Mouse (Mus musculus): ENCODE data around the gene Acsf2. TPM values are rescaled to one million over a fixed set of nuclear protein-coding genes. Genes with fewer than 3 reads are reported as not detected.

The Acsf2 gene
- total RNA-seq, 2 experiments from 2014 or later = 2.5 to 18.6 TPM

DNA sequence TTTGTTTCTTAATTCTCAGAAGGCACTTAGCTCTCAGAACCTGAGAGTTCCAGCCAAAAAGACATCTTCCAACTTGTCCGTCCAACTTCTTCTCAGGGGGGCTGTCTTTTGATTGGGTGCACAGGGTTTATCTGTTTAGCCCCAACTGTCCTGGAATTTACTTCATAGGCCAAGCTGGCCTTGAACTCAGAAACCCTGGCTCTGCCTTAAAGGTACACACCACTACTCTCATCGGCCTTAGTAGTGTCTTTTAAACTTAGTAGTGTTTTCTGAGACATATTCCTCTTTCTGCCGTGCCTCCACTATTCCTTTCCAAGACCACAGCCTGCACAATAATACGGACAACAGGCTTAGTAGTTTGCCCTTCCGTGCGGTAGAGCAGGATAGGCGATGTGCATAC lies 1.2 kb downstream of the Acsf2 start:
- no peak for ATAC-seq (replicated peaks; ENCODE audit: poor library complexity)

DNA sequence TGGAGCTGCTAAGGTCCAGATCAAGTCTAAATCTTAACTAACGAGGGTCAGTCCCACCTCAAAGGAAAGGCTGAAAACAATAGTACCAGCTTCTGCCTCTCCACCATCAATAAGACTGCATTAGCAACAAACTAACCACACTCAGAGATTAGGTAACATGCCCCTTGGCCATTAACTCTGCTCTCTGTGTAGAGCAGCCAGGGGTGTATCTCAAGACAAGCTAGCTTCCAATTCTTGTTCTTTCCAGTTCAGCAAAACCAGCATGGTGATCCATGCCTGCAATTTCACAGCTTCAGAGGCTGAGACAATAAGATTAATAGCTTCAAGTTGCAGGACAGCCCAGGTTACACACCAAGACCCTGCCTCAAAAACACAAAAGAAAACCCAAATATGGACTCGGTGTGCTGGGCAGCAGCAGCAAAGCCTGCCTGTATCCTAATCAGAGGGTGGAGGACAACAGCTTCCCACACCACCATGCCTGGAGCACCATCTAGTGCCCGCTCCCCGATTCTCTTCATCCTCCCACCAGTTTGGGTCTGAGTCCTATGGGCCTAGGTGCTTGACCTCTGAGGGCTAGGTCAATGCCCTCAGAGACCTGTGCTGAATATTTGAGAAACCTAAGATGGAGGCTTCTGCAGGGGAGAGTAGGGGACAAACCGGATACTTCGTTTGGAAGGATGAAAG lies 3.1 kb downstream of the Acsf2 start:
- no peak for ATAC-seq (replicated peaks; ENCODE audit: poor library complexity)

DNA sequence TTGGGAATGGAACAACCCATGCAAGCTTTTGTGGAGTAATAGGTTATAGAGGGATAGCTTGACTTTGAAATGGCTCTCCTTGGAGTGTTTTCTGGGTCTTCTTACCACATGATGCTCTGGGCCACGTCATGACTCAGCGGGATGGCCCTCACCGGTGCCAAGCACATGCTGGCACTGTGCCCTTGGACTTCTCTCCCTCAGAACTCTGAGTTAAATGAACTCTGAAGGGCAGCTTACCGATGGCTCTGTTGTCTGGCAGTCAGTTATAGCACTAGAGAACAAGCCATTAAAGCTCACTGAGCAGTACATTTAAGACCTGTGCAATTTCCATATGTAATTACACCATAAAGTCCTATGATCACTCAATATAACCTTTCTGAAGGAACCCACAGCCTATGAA lies 4.4 kb downstream of the Acsf2 start:
- ATAC-seq (replicated peaks; ENCODE audit: poor library complexity) = no peak

DNA sequence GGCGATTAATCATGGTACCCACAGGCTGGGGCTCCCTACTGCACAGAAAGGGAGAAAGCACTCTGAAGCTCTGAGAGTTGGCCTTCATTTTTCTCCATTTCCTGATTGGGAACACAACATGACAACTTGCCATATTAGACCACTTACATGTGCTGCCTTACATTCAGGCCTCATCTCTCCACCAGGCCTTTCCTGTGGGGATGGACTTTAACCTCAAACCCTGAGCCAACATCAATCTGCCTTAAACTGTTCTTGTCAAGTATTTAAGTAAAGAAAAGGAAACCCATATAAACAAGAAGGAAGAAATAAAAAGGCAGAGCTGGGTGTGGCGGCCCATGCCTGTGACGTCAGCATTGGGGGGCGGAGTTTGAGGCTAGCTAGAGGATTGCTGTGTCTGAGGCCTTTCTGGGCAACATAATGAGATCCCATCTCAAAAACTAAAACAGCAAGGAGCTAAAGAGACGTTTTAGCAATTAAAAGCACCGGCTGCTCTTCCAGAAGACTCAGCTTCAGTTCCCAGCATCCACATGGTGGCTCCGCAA lies 5.3 kb downstream of the Acsf2 start:
- peak; percentile 82 for ATAC-seq (replicated peaks; ENCODE audit: poor library complexity)

DNA sequence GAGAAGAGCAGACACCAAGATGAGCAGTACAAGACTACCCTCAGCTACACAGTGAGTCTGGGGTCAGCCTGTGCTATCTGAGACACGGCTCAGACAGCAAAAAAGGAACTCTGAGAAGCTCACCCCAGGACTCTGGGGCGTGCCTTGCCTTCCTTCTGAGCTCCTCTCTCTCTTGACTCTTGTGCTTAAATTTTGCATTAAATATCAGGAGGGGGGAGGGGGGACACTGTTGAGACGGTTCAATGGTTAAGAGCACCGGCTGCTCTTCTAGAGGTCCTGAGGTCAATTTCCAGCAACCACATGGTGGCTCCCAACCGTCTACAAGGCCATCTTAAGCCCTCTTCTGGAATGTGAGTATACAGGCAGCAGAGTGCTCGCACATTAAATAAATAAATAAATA lies 14.2 kb downstream of the Acsf2 start:
- ATAC-seq (replicated peaks; ENCODE audit: poor library complexity) = no peak

DNA sequence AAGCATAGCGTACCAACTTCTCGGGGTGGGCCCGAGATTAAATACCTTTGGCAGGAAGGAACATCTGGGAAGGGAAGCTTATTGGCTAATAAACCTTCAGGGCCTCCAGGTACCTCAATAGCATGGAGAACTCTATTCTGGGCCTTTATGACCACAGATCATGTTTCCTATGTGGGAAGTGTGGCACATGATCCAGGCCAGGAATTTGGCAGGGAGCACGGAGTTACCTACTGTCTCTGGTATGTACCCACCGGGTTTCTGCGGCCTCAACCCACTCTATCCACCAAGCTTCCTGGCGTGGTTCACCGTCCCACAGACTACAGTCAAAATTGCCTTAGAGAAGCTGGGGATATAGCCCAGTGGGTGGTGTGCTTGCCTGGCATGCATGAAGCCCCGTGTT lies 16.6 kb downstream of the Acsf2 start:
- no peak for ATAC-seq (replicated peaks; ENCODE audit: poor library complexity)

DNA sequence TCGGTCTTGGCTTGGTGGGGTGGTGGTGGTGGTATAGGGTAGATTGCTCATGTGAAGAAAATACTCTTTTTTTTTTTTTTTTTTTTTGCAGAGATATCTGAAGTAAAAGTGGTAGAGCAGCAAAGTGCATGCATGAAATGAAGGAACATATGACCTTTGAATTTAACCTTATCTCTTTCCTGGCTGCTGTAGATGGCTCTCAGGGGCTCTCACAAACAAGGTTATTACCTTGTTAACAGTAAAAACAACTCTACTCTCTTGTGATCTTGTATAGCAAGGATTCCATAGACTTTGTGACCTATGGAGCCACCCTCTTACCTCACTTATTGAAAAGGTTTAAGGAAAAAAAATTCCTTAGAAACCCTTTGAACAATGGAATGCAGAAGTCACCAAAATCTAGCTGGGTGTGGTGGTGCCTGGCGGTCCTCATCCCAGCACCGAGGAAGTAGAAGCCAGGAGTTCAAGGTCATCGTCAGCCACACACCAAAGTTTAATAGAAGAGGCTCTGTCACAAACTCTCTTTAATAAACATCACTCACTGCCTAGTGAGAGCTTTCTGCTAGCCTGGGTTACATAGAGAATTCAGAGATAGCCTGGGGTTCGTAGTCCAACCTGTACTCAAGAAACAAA lies 21.4 kb downstream of the Acsf2 start:
- ATAC-seq (replicated peaks; ENCODE audit: poor library complexity) = no peak

DNA sequence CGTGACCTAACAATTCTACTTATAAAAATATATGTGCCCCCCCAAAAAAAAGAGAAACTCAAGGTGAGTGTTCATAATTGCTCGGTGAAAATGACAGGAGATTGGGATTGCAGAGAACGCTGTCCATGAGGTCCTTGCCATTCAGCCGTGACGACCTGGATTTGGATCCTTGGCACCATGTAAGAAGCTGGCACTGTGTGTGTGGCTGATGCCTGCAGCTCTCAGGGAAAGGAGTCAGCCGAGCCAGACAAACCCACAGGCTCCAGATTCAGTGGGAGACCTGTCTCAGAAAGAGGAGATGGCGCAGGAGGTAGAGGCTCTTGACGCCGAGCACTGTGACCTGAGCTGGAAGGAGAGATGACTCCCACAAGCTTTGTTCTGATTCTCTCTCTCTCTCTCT lies 25.3 kb downstream of the Acsf2 start:
- no peak for ATAC-seq (replicated peaks; ENCODE audit: poor library complexity)

DNA sequence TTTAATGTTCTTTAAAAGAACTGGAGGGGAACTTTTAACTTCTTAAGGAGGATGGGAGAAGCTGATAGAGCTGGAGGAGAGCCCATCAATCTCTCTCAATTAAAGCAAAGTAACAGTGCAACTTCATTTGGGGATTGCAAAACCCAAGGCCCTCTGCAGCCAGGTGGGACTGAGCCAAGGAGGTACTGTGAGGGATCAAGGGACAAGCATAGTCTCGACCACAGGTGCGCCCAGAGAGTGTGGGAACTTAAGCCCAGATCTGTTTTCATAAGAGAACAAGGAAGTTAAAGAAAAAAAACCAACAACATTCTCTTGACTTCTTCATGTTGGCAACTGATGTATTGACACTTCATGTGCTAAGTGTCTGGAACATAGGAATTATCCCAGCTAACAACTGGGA lies 26.6 kb downstream of the Acsf2 start:
- no peak for ATAC-seq (replicated peaks; ENCODE audit: poor library complexity)

DNA sequence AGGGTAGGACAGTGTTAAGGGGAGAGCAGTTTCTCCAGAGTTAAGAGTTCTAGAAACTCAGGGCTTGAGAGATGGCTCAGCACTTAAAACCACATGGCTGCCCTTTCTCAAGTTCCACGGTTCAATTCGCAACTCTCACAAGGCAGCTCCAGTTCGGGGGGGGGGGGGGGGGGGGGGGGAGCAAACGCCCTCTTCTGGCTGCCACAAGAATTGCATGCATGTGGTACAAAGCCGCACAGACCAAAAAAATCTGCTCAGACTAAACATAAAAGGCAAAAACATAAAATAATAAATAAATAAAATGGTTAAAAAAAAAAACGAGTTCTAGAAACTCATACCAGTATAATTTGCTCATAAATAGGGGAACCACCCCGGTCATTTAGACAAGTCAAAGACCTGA lies 27.1 kb downstream of the Acsf2 start:
- peak; percentile 16; the same call in 1 of the 2 replicates for ATAC-seq (replicated peaks; ENCODE audit: poor library complexity)

DNA sequence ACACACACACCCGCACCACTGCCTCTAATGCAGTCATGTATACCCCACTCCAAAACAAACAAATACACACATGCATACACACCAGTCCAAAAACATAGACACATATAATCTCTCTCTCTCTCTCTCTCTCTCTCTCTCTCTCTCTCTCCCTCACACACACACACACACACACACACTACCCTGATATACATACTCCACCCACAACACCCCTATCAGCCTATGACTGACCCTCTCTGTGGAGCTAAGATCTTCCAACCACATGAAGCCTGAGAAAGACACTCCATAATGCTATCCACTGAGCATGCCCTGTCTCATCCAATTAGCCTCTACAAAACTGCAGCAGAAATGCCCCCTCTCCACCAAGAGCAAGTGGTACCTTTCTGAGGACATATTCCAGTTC lies 29.8 kb downstream of the Acsf2 start:
- peak; percentile 61; the same call in 1 of the 2 replicates for ATAC-seq (replicated peaks; ENCODE audit: poor library complexity)

DNA sequence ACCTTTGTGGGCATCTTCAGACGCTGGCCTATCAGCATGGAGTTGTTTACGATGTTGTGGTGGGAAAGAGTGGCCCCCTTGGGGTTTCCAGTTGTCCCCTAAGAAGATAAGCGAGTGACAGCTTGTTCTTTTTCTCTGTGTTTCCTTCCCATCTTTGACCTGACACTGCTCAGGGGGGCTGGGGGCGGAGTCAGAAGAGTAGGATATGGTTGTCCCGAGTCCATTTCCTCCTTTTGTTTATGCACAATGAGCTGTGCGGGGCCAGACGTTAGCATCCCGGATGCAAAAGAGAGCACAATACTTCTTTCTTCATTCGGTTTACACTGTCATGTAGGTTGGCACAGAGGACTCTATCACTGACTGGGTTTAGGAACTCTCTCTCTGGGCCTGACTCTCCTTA lies 31.1 kb downstream of the Acsf2 start:
- ATAC-seq (replicated peaks; ENCODE audit: poor library complexity) = no peak

DNA sequence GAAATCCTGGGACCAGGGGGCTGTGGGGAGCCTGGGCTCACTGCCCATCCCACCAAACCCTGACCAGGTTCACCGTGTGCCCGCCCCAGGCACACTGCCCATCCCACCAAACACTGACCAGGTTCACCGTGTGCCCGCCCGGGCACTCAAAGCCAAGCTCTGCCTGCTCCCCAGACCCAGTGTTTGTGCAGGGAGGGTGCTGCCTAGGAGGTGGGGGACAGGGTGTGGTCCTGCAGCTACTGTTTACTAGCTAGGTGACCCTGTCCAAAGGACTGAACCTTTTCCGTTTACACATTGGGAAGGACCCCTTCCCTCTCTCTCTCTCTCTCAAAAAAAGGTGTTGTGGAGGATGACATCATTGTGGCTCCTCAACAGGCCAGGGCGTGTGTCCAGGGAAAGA lies 34.3 kb downstream of the Acsf2 start:
- no peak for ATAC-seq (replicated peaks; ENCODE audit: poor library complexity)

DNA sequence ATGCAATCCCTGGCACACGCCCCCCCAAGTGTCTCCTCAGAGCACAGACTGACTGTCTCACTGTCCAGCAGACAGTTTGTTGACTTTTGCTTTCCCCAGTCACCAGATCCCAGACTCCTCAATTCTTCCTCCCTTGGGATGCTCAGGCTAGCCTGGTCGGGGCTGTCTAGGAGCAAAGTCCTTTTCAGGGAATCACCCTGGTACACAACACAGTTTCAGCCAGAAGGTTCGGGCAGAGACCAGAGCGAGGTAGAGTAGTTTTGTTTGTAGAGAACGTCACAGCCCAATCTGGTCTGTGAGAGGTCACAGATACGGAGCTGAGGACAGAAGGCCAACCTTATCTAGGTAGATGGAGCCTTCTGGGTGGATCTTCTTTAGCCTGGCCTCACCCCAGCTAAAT lies 35.1 kb downstream of the Acsf2 start:
- ATAC-seq (replicated peaks; ENCODE audit: poor library complexity) = no peak

DNA sequence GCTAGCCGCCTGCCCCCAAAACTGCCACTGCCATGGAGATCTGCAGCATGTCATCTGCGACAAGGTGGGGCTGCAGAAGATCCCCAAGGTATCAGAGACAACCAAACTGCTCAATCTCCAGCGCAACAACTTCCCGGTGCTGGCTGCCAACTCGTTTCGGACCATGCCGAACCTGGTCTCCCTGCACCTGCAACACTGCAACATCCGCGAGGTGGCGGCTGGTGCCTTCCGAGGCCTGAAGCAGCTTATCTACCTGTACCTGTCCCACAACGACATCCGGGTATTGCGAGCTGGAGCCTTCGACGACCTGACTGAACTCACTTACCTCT lies 36.6 kb downstream of the Acsf2 start:
- ATAC-seq (replicated peaks; ENCODE audit: poor library complexity) = no peak

DNA sequence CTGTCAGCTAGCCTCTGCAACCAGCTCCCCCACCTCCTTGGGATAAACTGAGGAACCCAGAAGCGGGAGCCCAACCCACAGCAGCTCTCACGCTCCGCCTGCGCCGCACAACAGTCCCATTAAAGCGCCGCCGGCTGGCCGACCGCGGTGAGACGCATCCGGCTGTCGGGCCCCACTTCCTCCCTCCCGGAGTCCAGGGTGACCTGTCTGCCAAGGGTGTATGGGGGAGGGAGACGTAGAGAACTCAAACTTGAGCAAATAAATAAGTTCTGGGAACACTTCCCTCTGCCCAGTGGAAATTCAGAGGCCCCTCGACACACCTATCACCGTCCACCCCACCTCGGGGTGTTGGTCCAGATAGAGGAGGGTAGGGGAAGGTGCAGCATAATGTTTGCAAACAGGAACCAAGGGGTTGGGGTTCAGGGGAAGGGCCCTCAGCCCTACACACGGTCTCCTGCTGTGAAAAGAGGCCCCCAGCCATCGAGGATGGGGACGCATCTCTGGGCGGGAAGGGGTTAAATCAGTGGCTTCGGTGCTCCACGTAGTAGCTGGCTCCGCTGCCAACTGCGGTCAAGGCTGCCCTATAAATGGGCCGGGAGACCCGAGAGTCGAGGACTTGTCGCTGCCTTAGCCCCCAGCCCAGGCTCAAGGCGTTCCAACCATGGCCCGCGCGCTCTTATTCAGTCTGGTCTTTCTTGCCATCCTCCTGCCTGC lies 37.1 kb downstream of the Acsf2 start, which contains the start of gene Chad:
Gene Chad, plus strand, starts transcription at position 611 of the 714 bp plus-strand sequence.
- peak; percentile 83 for ATAC-seq (replicated peaks; ENCODE audit: poor library complexity)

DNA sequence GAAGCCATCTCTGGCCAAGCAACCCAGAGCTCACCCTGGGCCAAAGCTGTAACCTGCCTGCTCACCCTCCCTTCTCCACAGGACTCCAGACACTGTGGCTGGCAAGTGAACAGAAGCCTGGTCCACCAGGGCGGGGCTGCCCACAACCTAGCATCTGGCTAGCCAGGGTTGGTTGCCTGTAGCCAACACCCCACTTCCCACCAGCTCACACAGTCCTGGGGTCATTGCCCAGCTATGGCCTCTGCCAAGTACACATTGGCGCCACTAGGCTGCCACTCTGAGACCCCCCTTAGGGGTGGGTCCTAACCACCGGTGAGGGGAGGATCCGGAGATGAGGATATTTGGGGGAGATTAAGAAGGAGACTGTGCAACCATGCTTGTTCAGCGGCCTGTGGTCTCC lies 37.9 kb downstream of the Acsf2 start:
- peak; percentile 46 for ATAC-seq (replicated peaks; ENCODE audit: poor library complexity)

DNA sequence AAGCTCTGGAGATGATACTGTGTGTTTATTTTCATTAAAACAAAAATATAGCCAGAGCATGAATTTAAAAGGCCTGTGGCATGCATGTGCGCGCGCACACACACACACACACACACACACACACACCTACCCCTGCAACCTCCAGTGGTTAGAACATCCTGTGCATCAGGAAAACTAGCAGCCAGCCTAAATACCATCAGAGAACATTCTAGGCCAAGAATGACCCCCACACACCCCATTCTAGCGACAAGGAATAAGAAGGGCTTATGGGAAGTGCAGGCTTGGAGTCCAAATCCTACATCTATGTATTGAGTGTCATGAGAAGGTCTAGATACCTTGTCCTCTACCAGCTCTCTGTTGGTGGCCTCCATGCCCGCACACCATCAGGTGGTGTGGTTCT lies 38.3 kb downstream of the Acsf2 start:
- no peak for ATAC-seq (replicated peaks; ENCODE audit: poor library complexity)

DNA sequence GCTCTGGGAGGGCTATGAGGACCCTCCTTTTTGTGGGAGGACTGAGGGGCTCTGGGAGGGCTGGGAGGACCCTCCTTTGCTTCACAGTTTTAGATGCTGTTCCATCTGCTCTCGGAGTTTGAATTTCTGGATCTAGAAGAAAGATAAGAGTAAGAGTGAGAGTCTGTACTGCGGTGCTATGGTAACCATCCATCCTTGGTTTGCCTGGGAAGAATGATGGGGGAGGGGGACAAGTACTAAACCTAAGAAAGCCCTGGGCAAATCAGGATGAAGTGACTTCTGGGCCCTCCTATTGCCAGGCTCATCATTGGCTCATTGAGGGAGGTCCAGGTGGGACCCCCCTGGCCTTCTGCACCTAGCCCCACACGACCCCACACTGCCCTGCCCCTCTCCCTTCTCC lies 43.4 kb downstream of the Acsf2 start:
- ATAC-seq (replicated peaks; ENCODE audit: poor library complexity) = no peak

DNA sequence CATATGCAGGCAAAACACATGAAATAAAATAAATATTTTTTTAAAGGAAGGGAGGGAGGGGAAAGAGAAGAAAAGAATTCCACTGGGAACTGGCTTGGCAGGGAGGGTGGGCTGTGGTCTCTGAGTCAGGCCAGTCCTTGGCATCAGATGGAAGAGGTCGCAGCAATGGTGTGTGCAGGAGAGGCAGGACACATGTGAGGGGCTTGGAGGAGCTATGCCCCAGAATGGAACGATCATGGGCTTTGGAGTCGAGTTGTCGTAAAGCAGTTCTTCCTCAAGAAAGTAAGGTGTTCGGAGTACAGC lies 51.3 kb downstream of the Acsf2 start:
- no peak for ATAC-seq (replicated peaks; ENCODE audit: poor library complexity)

DNA sequence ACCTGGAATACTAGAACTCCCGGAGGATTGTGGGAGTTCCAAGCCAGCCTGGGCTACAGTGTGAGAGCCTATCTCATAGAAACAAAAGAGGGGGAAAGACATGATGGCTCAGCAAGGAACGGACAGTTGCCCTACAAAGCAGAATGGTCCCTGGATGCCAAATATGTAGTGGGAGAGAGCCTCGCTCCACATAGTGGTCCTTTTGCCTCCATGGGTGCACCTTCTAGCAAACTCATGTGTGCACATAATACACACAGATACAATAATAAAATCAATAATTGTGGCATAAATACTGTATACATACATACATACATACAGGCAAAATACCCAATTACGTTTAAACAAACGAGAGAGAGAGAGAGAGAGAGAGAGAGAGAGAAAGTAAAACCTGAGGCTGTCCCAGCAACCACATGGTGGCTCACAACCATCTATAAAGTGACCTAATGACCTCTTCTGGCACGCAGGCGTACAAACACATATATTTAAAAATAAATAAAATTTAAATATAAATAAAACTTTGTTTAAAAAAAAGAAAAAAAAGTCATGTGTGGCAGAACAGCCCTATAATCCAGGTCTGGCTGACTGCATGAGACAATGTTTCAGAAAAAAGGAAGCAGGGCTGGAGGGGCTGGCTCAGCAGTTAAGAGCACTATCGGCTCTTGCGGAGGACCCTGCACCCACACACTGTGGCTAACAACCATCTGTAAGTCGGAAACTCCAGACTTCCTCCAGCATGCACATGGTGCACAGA lies 51.8 kb downstream of the Acsf2 start:
- peak; percentile 35 for ATAC-seq (replicated peaks; ENCODE audit: poor library complexity)

Data from megakaryocyte progenitor cell, adult 5-6 weeks (primary cell).